Mouse (Mus musculus): ENCODE measurements at regions not wholly inside any gene's neighbourhood (a gene's known extent, or its start where the extent isn't known, plus 50 kb on each side); places are given as distances from the start of the nearest gene placed in this dataset.
A peak's percentile ranks its signal among the peaks of the same experiment; 100 is the strongest.

DNA sequence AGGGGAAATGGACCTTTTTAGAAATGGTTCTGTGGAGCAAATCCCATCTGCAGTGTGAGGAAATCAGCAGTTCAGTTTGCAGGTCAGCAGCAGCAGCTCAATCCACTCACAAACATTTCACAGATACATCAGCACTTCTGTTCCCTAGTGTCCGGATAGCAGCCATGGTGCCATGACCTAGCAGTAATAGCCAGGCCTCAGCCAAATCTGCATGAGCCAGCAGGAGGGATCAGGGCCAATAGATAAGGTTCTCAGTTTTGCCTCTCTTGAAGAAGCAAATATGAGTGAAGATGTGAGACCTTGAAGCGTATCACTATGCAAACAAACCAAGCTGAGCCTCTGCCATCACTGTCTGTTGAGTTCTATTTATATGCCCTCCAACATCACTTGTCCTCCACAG, 380.7 kb upstream of the Chrm3 start:
- DNase-seq (ENCODE audit: low spot score), result no peak

- no peak for DNase-seq (ENCODE audit: low spot score)
These were observed 365.1 kb upstream of the Chrm3 start for GRCm38 (mm10) chr13:10725745-10726171.

GRCm38 (mm10) chr13:10725335-10725734, 364.7 kb upstream of the Chrm3 start:
- DNase-seq (ENCODE audit: low spot score), result no peak

- no peak for DNase-seq (ENCODE audit: low spot score)
These were observed 360.0 kb upstream of the Chrm3 start for GRCm38 (mm10) chr13:10720639-10721038.

- no peak for DNase-seq (ENCODE audit: low spot score)
These were observed 350.8 kb upstream of the Chrm3 start for GRCm38 (mm10) chr13:10711451-10711850.

DNA sequence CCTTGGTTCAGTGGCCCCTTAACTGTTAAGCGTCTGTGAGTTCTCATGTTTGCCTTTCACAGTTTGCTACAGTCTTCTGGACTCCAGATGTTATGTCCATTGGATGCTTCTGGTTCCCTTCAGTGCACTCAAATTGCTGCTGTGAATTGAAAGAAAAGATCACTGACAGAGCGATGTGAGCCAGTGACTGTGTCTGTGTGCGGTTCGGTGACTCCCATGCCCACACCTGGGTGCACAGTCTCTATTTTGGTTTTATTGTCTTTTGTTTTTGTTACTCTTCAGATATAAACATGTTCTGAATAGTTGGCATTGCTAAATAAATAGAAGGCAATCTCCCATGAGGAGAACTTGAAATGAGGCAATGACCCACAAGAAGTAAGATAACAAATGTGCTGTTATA, 350.3 kb upstream of the Chrm3 start:
- no peak for DNase-seq (ENCODE audit: low spot score)

GRCm38 (mm10) chr13:10697146-10697545, 336.5 kb upstream of the Chrm3 start:
- DNase-seq (ENCODE audit: low spot score), result no peak

DNA sequence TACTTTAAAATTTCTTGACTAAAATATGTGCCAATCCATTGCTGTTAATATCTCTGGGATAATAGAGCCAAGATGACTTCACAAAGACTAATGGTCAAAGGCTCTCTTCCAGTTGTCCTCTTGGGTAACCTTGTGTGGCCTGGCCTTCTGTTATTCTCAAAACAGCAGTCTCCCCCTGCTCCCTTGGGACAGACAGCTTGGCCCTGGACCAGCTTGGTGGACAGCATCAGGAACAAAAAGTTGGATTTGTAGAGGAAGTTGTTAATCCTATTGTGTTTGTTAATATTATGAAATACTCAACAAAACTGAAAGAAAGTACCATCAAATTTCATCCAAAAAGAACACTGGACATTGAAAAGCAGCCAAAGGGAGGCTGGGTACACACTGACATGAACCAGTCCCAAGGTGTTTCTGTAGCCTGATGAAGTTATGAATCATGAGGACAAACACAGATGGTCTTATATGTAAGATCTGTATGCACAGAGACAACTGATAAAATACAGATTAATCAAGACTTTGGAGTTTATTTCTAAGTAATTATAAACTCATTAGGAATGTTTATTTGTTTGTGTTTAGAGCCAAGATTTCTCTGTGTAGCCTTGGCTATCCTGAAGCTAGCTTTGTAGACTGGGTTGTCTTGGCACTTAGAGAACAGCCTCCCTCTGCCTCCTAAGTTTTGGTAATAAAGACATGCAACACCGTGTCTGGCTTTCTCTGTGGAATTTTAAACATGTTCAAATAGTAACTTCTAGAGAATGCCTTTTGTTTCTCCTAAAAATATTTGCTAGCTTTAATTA, 335.7 kb upstream of the Chrm3 start:
- DNase-seq (ENCODE audit: low spot score), result no peak

DNA sequence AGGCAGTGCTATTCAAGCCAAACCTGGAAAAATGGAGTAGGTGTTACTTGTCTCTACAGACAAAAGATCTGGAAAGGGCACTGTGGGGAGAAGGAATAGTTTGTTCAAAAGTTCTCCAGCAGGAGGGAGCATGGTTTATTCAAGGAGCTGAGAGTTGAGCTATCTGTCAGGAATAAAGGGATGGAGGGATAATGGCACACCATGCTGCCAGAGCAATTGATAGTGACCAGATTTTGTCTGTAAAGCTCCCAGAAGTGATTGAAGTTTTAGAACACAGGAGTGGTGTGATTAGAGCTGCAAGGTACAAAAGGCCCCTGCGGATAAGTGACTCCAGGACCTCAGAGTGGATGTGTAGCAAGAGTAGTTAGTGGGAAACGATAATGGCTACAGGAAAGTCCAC, 330.7 kb upstream of the Chrm3 start:
- no peak for DNase-seq (ENCODE audit: low spot score)

- no peak for DNase-seq (ENCODE audit: low spot score)
These were observed 326.7 kb upstream of the Chrm3 start for GRCm38 (mm10) chr13:10687379-10687778.

GRCm38 (mm10) chr13:10654086-10654422, 293.4 kb upstream of the Chrm3 start:
- DNase-seq (ENCODE audit: low spot score), result no peak

- peak; percentile 59 for DNase-seq (ENCODE audit: low spot score)
These were observed 292.9 kb upstream of the Chrm3 start for GRCm38 (mm10) chr13:10653376-10654085.

GRCm38 (mm10) chr13:10636859-10637258, 276.2 kb upstream of the Chrm3 start:
- no peak for DNase-seq (ENCODE audit: low spot score)

DNA sequence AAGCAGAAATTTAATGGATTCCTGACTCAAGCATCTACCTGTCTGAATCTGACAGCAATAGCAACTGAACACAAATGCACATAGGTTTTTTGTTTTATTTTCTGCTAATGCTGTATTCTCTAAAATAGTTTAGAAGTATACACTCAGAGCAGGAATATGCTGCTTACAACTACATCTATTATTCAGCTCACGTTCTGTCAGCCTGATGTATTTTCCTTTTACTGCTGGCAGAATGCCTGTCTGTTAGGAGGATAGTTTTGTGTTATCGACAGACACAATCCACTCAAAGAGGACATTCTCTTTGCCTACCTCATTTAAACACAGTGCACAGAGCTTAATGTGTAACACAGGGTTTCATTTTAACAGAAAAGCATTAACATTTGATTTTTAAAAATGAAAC, 269.8 kb upstream of the Chrm3 start:
- DNase-seq (ENCODE audit: low spot score), result no peak

GRCm38 (mm10) chr13:10619661-10620060, 259.0 kb upstream of the Chrm3 start:
- DNase-seq (ENCODE audit: low spot score), result no peak

- DNase-seq (ENCODE audit: low spot score), result no peak
These were observed 257.8 kb upstream of the Chrm3 start for GRCm38 (mm10) chr13:10618421-10618954.

GRCm38 (mm10) chr13:10574951-10575350, 214.3 kb upstream of the Chrm3 start:
- DNase-seq (ENCODE audit: low spot score), result no peak

- DNase-seq (ENCODE audit: low spot score), result no peak
These were observed 206.2 kb upstream of the Chrm3 start for GRCm38 (mm10) chr13:10566825-10567224.

GRCm38 (mm10) chr13:10557559-10557958, 196.9 kb upstream of the Chrm3 start:
- no peak for DNase-seq (ENCODE audit: low spot score)

GRCm38 (mm10) chr13:10554595-10554994, 193.9 kb upstream of the Chrm3 start:
- DNase-seq (ENCODE audit: low spot score), result no peak

DNA sequence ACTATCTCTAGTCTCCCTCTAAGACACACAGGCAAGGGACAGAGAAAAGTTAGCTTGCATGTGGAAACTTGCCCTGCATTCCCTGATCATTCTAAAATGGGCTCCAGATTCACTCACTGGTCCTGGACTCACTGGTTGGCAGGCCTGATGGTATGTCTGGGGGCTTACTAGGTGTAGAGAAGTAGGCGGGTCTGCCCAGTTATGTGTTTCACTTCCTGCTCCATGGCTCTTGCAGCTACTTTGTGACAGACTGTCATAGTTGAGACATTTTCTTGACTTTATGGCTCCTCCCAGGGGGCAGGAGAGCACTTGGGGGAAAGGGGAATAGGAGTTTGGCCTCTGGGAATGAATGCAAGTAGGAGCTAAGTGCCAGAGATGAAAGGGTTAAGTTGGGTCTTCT, 182.1 kb upstream of the Chrm3 start:
- no peak for DNase-seq (ENCODE audit: low spot score)

DNA sequence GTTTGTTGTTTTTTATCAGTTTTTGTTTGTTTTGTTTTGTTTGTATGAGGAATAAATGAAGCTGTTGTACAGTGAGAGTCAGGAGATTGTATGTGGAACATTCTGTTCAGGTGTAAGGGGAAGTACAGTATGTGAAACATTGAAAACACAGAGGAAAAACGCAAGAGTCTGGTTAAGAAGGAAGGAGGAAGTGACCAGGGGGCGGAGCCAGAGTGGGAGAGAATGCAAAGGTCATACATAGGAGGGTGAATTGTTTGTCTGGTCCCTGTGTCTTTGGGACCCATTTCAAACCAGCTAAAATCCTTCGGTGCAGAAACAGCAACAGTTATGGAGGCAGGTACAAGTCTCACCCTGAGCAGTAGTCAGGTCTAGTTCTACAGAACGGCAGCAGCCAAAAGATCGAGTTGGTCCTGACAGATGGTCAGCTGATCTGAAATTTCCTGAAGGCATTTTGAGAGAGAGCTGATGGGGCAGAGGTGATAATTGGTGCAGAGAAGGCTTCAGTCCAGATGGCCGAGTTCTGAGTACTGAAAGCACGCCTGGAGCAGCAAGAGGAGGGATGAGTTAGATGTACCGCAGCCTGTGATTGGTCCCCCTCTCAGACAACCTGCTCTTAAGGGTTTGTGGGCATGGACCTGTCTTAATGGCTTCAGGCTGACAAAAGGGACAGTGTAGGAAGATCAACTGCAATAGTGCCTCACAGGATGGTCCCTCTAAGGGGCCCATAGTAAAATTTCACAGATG, 179.7 kb upstream of the Chrm3 start:
- no peak for DNase-seq (ENCODE audit: low spot score)

GRCm38 (mm10) chr13:10538927-10539326, 178.3 kb upstream of the Chrm3 start:
- no peak for DNase-seq (ENCODE audit: low spot score)
